Mouse (Mus musculus) inflammation-experienced regulatory T-cells, adult 6 months (primary cell): ENCODE measurements around the gene Olfr346. TPM values are rescaled to one million over a fixed set of nuclear protein-coding genes. Genes with fewer than 3 reads are reported as not detected.

Experiments
- ATAC-seq: one replicate; pipeline ENCODE4 v1.8.0; 2017
- polyA plus RNA-seq, 3 experiments: library from polyadenylated mRNA; unstranded; fragments of 100-300 nt; shearing (Covaris generic); gene quantifications; one replicate each; pipeline ENCODE4 v1.2.1; 2017

The Olfr346 gene
- polyA plus RNA-seq: under 1 TPM in 1 of 3 experiments, not detected in 2; 0.16 TPM

- ATAC-seq: no peak
Observed at GRCm38 (mm10) chr2:36685488-36685887, at the start of gene Olfr346. Gene Olfr346, plus strand, starts transcription at chr2:36685788.

- ATAC-seq: no peak
Observed at GRCm38 (mm10) chr2:36639741-36640140, 45.8 kb upstream of the Olfr346 start, which contains the start of gene Olfr345. Gene Olfr345, plus strand, starts transcription at chr2:36640041.

- no peak for ATAC-seq
Observed at GRCm38 (mm10) chr2:36731602-36732001, 46.0 kb downstream of the Olfr346 start, which contains the start of gene Olfr347. Gene Olfr347, plus strand, starts transcription at chr2:36731902.

GRCm38 (mm10) chr2:36736226-36736625, 50.6 kb downstream of the Olfr346 start:
- ATAC-seq: no peak

Other genes with a start within 250 kb of the Olfr346 start
- not detected for gene Olfr340, start 233.2 kb upstream of the Olfr346 start, polyA plus RNA-seq
- under 1 TPM in 1 of 3 experiments, not detected in 2; 0.30 TPM for gene Olfr341, start 203.3 kb upstream of the Olfr346 start, polyA plus RNA-seq
- not detected for gene Olfr342, start 160.8 kb upstream of the Olfr346 start, polyA plus RNA-seq
- under 1 TPM in 1 of 3 experiments, not detected in 2; 0.05 TPM for gene Olfr344, start 119.1 kb upstream of the Olfr346 start, polyA plus RNA-seq
- gene Olfr345, start 45.7 kb upstream of the Olfr346 start, polyA plus RNA-seq: not detected
- gene Olfr347, start 46.1 kb downstream of the Olfr346 start, polyA plus RNA-seq: not detected
- not detected for gene Olfr348, start 98.5 kb downstream of the Olfr346 start, polyA plus RNA-seq
- gene Olfr50, start 104.8 kb downstream of the Olfr346 start, polyA plus RNA-seq: not detected
- gene Olfr3, start 131.2 kb downstream of the Olfr346 start, polyA plus RNA-seq: not detected
- gene Olfr350, start 160.5 kb downstream of the Olfr346 start, polyA plus RNA-seq: not detected
- not detected for gene Olfr351, start 176.9 kb downstream of the Olfr346 start, polyA plus RNA-seq
- not detected for gene Olfr352, start 182.7 kb downstream of the Olfr346 start, polyA plus RNA-seq
- not detected for gene Olfr353, start 207.1 kb downstream of the Olfr346 start, polyA plus RNA-seq
- under 1 TPM; 0.04 to 0.24 (median 0.04) TPM for gene Olfr354, start 219.9 kb downstream of the Olfr346 start, polyA plus RNA-seq
- not detected for gene Olfr355, start 243.1 kb downstream of the Olfr346 start, polyA plus RNA-seq